Mouse (Mus musculus): Measurements from ENCODE around the gene Mtus2.

The Mtus2 gene

DNA sequence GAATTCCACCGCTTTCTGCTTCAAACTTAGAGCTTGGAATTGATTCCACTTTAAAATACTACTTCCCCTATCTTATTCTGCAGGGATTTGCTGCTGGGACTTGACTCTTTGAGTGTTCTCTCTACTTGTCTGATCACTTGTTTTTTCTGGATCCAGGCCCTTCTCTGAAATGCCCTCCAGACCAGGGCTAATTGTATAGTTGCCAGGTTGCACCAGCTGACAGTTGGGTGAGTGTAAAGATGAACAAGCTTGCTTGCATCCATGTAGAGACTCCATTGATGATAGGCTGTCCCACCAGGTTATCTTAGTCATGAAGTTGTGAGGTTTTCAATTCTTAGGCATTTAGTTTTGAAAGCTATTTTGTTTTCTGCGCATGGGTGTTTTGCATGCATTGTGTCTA is 92.2 kb downstream of the Mtus2 start:
- no peak for DNase-seq (ENCODE audit: low spot score)

DNA sequence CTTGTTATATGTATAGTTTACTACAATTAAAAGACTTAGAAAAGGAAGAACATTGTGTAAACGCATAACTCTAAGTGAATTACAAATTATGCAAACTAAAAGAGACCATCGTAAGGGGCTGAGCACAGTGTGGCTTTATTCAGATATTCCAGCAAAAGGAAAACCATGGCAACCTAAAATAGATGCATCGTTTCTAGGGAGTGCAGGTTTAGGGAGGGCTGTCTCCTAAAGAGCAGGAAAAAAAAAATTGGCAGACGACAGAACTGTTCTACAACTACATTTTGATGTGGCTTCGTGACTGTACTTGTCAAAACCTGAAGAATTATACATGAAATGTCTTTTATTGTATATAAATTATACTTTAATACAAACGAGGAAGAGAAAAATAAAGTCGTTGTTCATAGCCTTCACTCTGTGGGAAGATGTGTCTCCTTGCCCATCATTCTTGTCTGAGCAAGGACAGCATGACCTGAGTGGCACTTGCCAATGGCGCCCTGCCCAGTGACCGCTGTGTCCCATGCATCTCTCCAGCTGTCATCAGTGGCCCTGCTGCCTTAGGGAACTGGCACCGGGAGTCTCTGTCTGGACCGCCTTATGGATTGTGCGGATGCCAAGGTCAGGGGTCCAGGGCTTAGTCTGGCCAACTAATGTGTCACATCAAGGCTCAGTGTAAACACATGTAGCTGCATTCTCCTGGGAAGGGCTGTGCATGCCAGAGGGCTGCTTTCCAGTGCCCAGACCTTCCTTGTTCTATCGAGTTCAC is 95.9 kb downstream of the Mtus2 start:
- DNase-seq (ENCODE audit: low spot score) = no peak

- DNase-seq (ENCODE audit: low spot score) = no peak
Observed at GRCm38 (mm10) chr5:148053609-148053990, 96.5 kb downstream of the Mtus2 start.

DNA sequence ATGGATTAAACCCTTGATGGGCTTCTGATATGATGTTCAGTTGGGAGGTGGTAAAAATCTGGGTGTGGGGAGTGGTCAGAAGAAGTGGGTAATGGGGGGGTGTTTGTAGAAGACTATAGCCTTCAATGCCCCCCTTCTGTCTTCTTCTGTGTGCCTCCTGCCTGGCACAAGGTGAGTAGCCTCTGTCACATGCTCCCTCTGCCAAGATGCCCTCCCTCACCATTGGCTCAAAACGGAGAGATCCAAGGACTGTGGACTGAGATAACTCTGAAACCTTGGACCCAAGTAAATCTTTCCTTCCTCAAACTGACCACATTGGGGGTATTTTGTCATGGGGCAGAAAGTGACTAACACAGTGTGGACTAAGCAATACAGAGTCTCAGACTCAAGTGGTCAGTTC is 99.7 kb downstream of the Mtus2 start:
- DNase-seq (ENCODE audit: low spot score) = no peak

DNA sequence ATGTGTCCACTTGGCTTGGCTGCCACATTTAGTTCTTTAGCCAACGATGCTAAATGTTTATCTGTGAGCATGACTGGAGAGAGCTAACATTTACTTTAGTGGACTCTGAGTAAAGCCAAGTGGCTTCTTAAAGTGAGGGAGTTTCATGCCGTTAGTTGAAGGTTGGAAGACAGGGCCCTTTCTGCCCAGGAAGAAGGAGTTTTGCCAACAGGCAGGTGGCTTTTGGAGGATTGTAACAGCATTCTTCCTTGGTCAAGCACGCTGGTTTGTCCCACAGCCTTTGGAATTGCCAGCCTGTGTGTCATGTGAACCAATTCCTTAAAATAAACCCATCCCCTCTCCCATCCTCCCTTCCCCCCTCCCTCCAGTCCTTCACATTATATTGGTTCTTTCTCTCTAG is 100.3 kb downstream of the Mtus2 start:
- DNase-seq (ENCODE audit: low spot score) = no peak

GRCm38 (mm10) chr5:148059339-148059738 is 102.2 kb downstream of the Mtus2 start:
- DNase-seq (ENCODE audit: low spot score) = no peak

GRCm38 (mm10) chr5:148061869-148062268 is 104.7 kb downstream of the Mtus2 start:
- DNase-seq (ENCODE audit: low spot score) = no peak

GRCm38 (mm10) chr5:148063745-148064144 is 106.6 kb downstream of the Mtus2 start:
- no peak for DNase-seq (ENCODE audit: low spot score)

- DNase-seq (ENCODE audit: low spot score) = no peak
Observed at GRCm38 (mm10) chr5:148065251-148065650, 108.1 kb downstream of the Mtus2 start.

DNA sequence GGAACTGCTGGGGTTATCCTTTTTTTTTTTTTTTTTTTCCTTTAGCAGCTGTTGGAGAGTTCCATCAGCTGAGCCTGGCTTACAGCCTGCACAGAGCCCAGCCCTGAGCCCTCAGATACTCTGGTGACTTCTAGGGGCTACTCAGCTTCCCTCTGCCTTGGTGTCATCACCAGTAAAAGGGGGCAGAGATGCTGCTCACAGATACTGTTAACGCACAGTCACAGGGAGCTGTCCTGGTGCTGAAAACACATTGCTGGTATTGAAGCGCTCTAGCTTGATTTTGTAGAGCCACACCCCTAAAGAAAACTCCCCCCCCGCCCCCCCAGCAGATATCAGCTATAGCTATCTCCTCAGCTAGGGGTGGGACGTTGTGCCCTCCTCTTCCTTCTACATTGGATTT is 112.8 kb downstream of the Mtus2 start:
- DNase-seq (ENCODE audit: low spot score) = no peak

- DNase-seq (ENCODE audit: low spot score) = no peak
Observed at GRCm38 (mm10) chr5:148071800-148072199, 114.7 kb downstream of the Mtus2 start.

DNA sequence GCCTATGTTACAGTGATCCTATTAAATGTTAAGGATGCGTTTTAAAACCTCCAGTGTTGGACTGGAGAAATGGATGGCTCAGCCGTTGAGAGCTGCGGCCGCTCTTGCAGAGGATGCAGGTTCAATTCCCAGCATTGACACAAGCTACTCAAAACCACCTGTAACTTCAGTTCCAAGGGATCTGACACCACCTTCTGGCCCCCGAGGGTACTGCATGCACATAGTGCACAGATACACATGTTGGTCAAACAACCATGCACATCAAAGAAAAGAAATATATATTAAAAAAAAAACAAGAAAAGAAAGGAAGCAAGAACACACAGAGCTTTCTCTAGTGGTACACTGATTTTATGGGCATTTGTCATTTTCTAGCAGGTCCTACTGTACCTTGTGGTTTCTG is 116.3 kb downstream of the Mtus2 start:
- DNase-seq (ENCODE audit: low spot score) = no peak

DNA sequence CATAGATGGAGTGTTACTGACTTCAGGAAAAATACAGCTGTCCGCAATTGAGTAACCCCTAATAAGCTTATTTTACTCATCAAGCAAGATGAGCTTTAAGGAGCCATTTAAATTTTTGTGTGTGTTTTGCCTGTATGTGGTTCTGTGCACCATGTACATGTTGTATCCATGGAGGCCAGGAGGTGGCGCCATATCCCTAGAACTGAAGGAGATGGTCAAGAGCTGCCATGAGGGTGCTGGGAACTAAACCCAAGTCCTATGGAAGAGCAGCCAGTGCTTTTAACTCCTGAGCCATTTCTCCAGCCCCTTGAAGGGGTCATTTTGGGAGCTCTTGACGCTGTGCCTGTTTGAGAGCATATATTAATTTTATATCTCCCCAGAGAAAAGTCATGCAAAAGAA is 122.6 kb downstream of the Mtus2 start:
- no peak for DNase-seq (ENCODE audit: low spot score)

GRCm38 (mm10) chr5:148083541-148083940 is 126.4 kb downstream of the Mtus2 start:
- no peak for DNase-seq (ENCODE audit: low spot score)

DNA sequence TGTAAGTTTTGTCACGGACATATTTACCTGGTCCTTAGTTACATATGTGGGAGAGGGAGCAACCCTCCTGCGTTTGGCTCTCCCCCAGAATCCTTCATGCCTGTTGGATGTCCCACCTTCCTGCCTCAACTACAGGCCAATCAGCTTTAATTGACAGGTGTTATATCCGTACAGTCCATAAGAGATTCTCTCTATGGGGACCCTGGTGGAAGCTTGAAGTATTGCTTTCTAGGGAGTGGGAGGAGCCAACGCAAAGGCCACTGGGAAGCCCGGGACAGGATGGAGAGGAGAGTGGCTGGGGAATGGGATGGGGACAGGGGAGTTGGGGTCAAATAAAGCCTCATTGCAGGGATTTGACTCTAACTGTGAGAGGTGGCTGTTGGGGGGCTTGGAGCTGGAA is 127.6 kb downstream of the Mtus2 start:
- DNase-seq (ENCODE audit: low spot score) = no peak

- DNase-seq (ENCODE audit: low spot score) = no peak
Observed at GRCm38 (mm10) chr5:148087796-148088195, 130.7 kb downstream of the Mtus2 start.

DNA sequence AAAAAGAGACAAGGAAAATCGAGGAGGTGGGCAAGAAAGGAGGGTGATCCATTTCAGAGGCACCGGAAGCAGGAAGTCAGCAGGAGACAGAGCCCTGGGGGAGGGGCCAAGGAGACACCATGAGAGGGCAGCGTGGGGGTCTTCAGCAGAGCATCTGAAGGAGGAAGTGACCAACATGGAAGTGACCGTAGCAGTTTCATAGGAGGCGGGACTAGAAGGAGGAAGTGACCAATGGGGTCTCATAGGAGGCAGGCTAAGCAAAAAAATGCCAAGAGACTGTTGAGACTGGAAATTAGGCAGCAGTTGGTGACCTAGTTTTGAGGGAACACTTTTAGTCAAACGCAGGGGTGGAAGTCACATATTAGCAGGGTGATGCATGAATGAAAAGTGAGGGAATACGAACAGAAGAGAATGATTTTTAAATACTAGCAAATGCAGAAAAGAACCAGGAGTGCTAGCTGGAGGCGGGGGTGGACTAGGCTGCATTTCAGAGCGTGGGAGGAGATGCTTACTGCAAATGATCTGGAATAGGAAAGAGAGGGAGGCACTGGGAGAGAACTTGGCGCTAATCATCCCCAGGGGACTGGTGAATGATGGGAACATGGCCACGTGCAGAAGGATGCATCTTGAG is 133.2 kb downstream of the Mtus2 start:
- DNase-seq (ENCODE audit: low spot score) = no peak

DNA sequence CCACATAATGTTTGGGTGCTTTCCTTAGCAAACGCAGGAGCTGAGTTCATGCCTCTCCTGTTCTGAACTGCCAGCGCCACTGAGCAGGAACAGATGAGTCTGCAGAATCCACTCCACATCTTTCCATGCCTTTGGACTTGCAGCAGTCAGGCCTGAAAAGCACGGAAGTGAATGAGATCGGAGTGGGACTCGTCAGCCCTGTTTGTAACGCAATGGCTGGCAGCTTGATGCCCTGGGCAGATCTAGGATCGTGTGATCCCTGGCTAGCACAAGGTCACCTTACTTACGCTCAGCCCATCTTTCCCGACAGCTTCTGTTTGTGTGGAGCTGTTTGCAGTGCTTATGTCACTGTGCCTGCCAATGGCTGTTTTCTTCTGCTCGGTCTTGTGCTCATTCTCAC is 137.5 kb downstream of the Mtus2 start:
- no peak for DNase-seq (ENCODE audit: low spot score)

- DNase-seq (ENCODE audit: low spot score) = no peak
Observed at GRCm38 (mm10) chr5:148099356-148099755, 142.2 kb downstream of the Mtus2 start.

- DNase-seq (ENCODE audit: low spot score) = no peak
Observed at GRCm38 (mm10) chr5:148107324-148107723, 150.2 kb downstream of the Mtus2 start.

DNA sequence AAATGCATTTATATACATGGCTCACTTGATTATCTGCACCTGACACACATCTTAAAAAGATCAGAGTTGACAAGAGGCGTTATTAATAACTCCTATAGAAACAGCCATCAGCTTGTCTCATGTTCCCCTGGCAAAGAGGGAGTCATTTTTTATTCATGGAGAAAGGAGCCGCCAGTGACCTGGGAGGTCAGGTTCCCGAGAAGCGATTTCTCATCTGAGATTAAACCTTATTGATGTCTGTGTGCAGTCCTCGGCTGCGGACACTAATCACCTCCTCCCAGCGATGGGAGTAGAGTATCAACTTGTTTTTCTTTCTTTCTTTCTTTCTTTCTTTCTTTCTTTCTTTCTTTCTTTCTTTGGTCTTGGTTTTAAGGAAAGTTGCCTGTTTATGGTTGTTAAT is 150.8 kb downstream of the Mtus2 start:
- DNase-seq (ENCODE audit: low spot score) = no peak

- DNase-seq (ENCODE audit: low spot score) = no peak
Observed at GRCm38 (mm10) chr5:148108314-148108713, 151.2 kb downstream of the Mtus2 start.

GRCm38 (mm10) chr5:148115207-148115817 is 158.2 kb downstream of the Mtus2 start:
- DNase-seq (ENCODE audit: low spot score) = no peak

DNA sequence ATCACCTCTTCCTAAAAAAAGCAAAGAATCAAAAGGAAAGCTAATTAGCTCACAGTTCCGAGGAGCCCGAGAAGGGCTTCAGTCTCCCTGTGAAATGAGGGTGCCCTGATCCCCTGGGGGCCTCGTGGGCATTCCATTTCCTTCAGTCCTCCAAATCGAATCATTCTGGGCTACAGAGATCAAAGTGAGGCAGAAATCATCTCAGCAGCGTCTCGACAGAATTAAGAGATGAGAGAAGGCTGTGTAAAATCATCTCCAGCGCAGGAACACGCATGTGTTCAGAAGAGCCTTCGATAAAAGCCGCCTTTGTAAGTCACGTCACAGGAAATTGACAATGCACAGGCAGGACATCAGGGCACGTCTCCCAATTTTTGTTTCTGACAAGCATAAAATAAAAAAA is 167.2 kb downstream of the Mtus2 start:
- DNase-seq (ENCODE audit: low spot score) = no peak
